Mouse (Mus musculus) cerebellum, postnatal 25 days (tissue): ENCODE results near the gene Zbtb37.

Source experiments
- DNase-seq, 2 experiments: peaks; one replicate each; pipeline ENCODE4 v3.0.0; 2021; ENCODE audit warnings: mixed read lengths in 2 of 2

Zbtb37 gene

GRCm38 (mm10) chr1:160968643-160969042 lies 66.0 kb downstream of the Zbtb37 start:
- peak in 1 of 2 experiments; percentile 14 for DNase-seq

- no peak for DNase-seq
These were observed 67.4 kb downstream of the Zbtb37 start for GRCm38 (mm10) chr1:160967268-160967667.

GRCm38 (mm10) chr1:160963199-160963598 lies 71.5 kb downstream of the Zbtb37 start:
- DNase-seq, result no peak
